Mouse (Mus musculus): Measurements from ENCODE around the gene Jag2. TPM values are rescaled to one million over a fixed set of nuclear protein-coding genes. Genes with fewer than 3 reads are reported as not detected.

The Jag2 gene
- polyA plus RNA-seq, 1 experiment from 2014 or later: 0.14 TPM

GRCm38 (mm10) chr12:112938873-112939565 lies 9.4 kb upstream of the Jag2 start:
- H3K4me1 ChIP-seq (ENCODE audit: insufficient read depth): peaks cover 13% of the 10 kb centered on the region
- no peaks in the 10 kb centered on the region for H3K27me3 ChIP-seq (ENCODE audit: insufficient read depth, low read length)
- H3K36me3 ChIP-seq (replicated peaks; ENCODE audit: insufficient read depth, low read length): no peaks in the 10 kb centered on the region
- WGBS (ENCODE audit: insufficient replicate concordance): 67% methylated on average over 10 of the region's 10 CpGs
- TF ChIP-seq EP300 (IDR thresholded peaks at IDR 0.05; ENCODE audit: low read depth): no peak
- TF ChIP-seq CTCF (IDR thresholded peaks at IDR 0.05; ENCODE audit: low read depth): peak; percentile 59
- no peak overlapping the region for H3K9ac ChIP-seq (replicated peaks)
- no peak overlapping the region for H3K27ac ChIP-seq (ENCODE audit: low read depth)
- no peaks in the 10 kb centered on the region for H3K9me3 ChIP-seq (ENCODE audit: low read length)
- H3K4me3 ChIP-seq (ENCODE audit: low read depth, low read length): no peak overlapping the region
- no peak for ATAC-seq
- H3K4me2 ChIP-seq (ENCODE audit: low read depth, low read length): no peak overlapping the region
- no peak for DNase-seq

- ATAC-seq (no peak), DNase-seq (no peak)
- H3K4me3 ChIP-seq (ENCODE audit: low read depth, low read length): no peak overlapping the region
- peaks cover 13% of the 10 kb centered on the region for H3K4me1 ChIP-seq (ENCODE audit: insufficient read depth)
- H3K9ac ChIP-seq (replicated peaks): no peak overlapping the region
- H3K36me3 ChIP-seq (replicated peaks; ENCODE audit: insufficient read depth, low read length): no peaks in the 10 kb centered on the region
- no peak for TF ChIP-seq EP300 (IDR thresholded peaks at IDR 0.05; ENCODE audit: low read depth)
- no peak for TF ChIP-seq CTCF (IDR thresholded peaks at IDR 0.05; ENCODE audit: low read depth)
- H3K4me2 ChIP-seq (ENCODE audit: low read depth, low read length): no peak overlapping the region
- H3K27ac ChIP-seq (ENCODE audit: low read depth): no peak overlapping the region
- 84% methylated on average over 10 of the region's 10 CpGs for WGBS (ENCODE audit: insufficient replicate concordance)
- H3K9me3 ChIP-seq (ENCODE audit: low read length): no peaks in the 10 kb centered on the region
- no peaks in the 10 kb centered on the region for H3K27me3 ChIP-seq (ENCODE audit: insufficient read depth, low read length)
These were observed 8.8 kb upstream of the Jag2 start for GRCm38 (mm10) chr12:112938366-112938765.

- TF ChIP-seq EP300 (IDR thresholded peaks at IDR 0.05; ENCODE audit: low read depth) (no peak), CTCF (IDR thresholded peaks at IDR 0.05; ENCODE audit: low read depth) (no peak)
- Histone ChIP-seq H3K36me3 (replicated peaks; ENCODE audit: insufficient read depth, low read length) (no peaks in the 10 kb centered on the region), H3K4me1 (ENCODE audit: insufficient read depth) (peaks cover 13% of the 10 kb centered on the region), H3K27ac (ENCODE audit: low read depth) (no peak overlapping the region), H3K9me3 (ENCODE audit: low read length) (no peaks in the 10 kb centered on the region), H3K9ac (replicated peaks) (no peak overlapping the region), H3K4me2 (ENCODE audit: low read depth, low read length) (no peak overlapping the region), H3K4me3 (ENCODE audit: low read depth, low read length) (no peak overlapping the region), H3K27me3 (ENCODE audit: insufficient read depth, low read length) (no peaks in the 10 kb centered on the region)
- DNase-seq (no peak), ATAC-seq (no peak)
- WGBS (ENCODE audit: insufficient replicate concordance): 50% methylated on average over 9 of the region's 9 CpGs
These were observed 8.3 kb upstream of the Jag2 start for GRCm38 (mm10) chr12:112937906-112938305.

- H3K4me1 ChIP-seq (ENCODE audit: insufficient read depth): peaks cover 8% of the 10 kb centered on the region; the same call in 1 of the 2 replicates
- H3K27me3 ChIP-seq (ENCODE audit: insufficient read depth, low read length): peaks cover 37% of the 10 kb centered on the region
- ATAC-seq: no peak
- TF ChIP-seq EP300 (IDR thresholded peaks at IDR 0.05; ENCODE audit: low read depth) (no peak), CTCF (IDR thresholded peaks at IDR 0.05; ENCODE audit: low read depth) (no peak)
- H3K9ac ChIP-seq (replicated peaks): no peak overlapping the region
- DNase-seq: no peak
- H3K27ac ChIP-seq (ENCODE audit: low read depth): no peak overlapping the region
- no peaks in the 10 kb centered on the region for H3K9me3 ChIP-seq (ENCODE audit: low read length)
- no peaks in the 10 kb centered on the region for H3K36me3 ChIP-seq (replicated peaks; ENCODE audit: insufficient read depth, low read length)
- H3K4me2 ChIP-seq (ENCODE audit: low read depth, low read length): no peak overlapping the region
- no peak overlapping the region for H3K4me3 ChIP-seq (ENCODE audit: low read depth, low read length)
- WGBS (ENCODE audit: insufficient replicate concordance): 39% methylated on average over 7 of the region's 7 CpGs
These were observed 3.1 kb upstream of the Jag2 start for GRCm38 (mm10) chr12:112932647-112933046.

GRCm38 (mm10) chr12:112928401-112929241 lies 955 bp downstream of the Jag2 start:
- peaks cover 8% of the 10 kb centered on the region; the same call in 1 of the 2 replicates for H3K4me1 ChIP-seq (ENCODE audit: insufficient read depth)
- DNase-seq (peak; percentile 34), ATAC-seq (peak; percentile 38)
- H3K4me2 ChIP-seq (ENCODE audit: low read depth, low read length): peak overlapping the region; percentile 69
- 4% methylated on average over 86 of the region's 124 CpGs for whole genome bisulfite sequencing (ENCODE audit: insufficient replicate concordance)
- H3K36me3 ChIP-seq (replicated peaks; ENCODE audit: insufficient read depth, low read length): no peaks in the 10 kb centered on the region
- TF ChIP-seq EP300 (IDR thresholded peaks at IDR 0.05; ENCODE audit: low read depth): no peak
- TF ChIP-seq CTCF (IDR thresholded peaks at IDR 0.05; ENCODE audit: low read depth): no peak
- peaks cover 58% of the 10 kb centered on the region for H3K27me3 ChIP-seq (ENCODE audit: insufficient read depth, low read length)
- H3K9ac ChIP-seq (replicated peaks): no peak overlapping the region
- peak overlapping the region; percentile 46 for H3K4me3 ChIP-seq (ENCODE audit: low read depth, low read length)
- no peak overlapping the region for H3K27ac ChIP-seq (ENCODE audit: low read depth)
- H3K9me3 ChIP-seq (ENCODE audit: low read length): no peaks in the 10 kb centered on the region

- 71% methylated on average over 14 of the region's 14 CpGs for WGBS (ENCODE audit: insufficient replicate concordance)
- Histone ChIP-seq H3K9ac (replicated peaks) (no peak overlapping the region), H3K4me2 (ENCODE audit: low read depth, low read length) (no peak overlapping the region), H3K4me1 (ENCODE audit: insufficient read depth) (peaks cover 8% of the 10 kb centered on the region; the same call in 1 of the 2 replicates), H3K9me3 (ENCODE audit: low read length) (no peaks in the 10 kb centered on the region), H3K4me3 (ENCODE audit: low read depth, low read length) (no peak overlapping the region), H3K27ac (ENCODE audit: low read depth) (no peak overlapping the region), H3K27me3 (ENCODE audit: insufficient read depth, low read length) (peaks cover 58% of the 10 kb centered on the region), H3K36me3 (replicated peaks; ENCODE audit: insufficient read depth, low read length) (no peaks in the 10 kb centered on the region)
- no peak for ATAC-seq
- no peak for DNase-seq
- TF ChIP-seq EP300 (IDR thresholded peaks at IDR 0.05; ENCODE audit: low read depth): no peak
- TF ChIP-seq CTCF (IDR thresholded peaks at IDR 0.05; ENCODE audit: low read depth): no peak
These were observed 2.3 kb downstream of the Jag2 start for GRCm38 (mm10) chr12:112927265-112927664.

Measured in liver, postnatal 0 days (tissue).